Mouse (Mus musculus) activated CD4-positive, CD25-positive, alpha-beta regulatory T cell, adult 4 months (primary cell): ENCODE data around the gene Gm10134. TPM values are rescaled to one million over a fixed set of nuclear protein-coding genes. Genes with fewer than 3 reads are reported as not detected.
A peak's percentile ranks its signal among the peaks of the same experiment; 100 is the strongest.
"Not testable (repeated sequence)": the region's sequence is repeated elsewhere in the genome, so short reads cannot be mapped to it uniquely, and the experiment has no call there.

Experiments used
- ATAC-seq: one replicate; pipeline ENCODE4 v1.8.0; 2017
- polyA plus RNA-seq, 2 experiments: library from polyadenylated mRNA; unstranded; fragments of 100-300 nt; shearing (Covaris generic); gene quantifications; one replicate each; pipeline ENCODE4 v1.2.1; 2017

Gm10134 gene
- not detected for polyA plus RNA-seq

DNA sequence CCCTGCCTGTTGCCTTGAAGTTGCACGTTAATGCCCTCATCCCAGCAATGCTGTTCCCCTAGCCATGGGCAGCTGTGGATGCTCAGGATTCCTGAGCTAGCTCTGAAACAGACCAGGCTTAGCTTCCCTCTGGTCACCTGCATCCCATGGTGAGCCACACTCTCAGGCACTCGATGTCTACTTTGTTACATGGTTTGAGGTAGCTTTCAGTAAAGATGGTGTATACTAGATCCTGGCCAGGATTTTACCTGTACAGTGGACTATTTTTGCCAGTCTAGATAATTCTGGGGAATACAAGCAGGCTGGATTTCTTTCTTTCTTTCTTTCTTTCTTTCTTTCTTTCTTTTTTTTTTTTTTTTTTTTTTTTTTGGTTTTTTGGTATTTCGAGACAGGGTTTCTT is at the start of gene Gm10134:
Gene Gm10134 (plus strand): TSS at position 301 of the 400 bp plus-strand sequence.
- no peak for ATAC-seq

DNA sequence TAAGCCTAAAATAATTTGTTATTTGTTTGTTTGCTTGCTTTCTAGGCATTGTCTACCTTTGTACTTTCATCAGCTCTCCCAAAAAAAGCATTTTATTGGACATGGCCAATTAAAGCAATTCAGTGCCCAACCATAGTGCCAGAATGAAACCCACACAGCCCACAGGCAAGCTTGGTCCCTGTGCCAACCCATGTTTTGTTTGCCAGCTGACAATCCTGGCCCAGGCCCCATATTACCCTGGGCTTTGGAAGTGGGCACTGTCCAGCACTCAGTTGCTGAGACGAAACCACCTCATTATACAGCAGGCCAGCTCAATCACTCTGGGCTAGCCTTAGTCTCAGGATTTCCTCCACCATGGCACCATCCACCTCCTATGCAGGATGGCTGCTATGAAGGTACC is 49.3 kb upstream of the Gm10134 start:
- ATAC-seq, result no peak

DNA sequence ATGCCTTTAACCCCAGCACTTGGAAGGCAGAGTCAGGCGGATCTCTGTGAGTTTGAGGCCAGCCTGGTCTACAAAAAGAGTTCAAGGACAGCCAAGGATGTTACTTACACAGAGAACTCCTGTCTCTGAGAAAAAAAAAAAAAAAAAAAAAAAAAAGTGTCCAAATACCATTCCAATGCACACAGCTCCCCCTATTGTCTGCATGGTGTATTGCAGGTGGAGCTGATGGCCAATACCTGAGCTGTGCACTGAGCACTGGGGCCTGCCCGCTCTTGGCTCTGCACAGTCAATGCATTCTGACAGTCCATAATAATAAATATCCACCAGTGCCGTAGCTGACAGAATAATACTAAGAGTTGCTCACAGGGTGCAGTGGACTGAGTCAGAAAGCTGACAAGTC is 42.0 kb upstream of the Gm10134 start:
- no peak for ATAC-seq

DNA sequence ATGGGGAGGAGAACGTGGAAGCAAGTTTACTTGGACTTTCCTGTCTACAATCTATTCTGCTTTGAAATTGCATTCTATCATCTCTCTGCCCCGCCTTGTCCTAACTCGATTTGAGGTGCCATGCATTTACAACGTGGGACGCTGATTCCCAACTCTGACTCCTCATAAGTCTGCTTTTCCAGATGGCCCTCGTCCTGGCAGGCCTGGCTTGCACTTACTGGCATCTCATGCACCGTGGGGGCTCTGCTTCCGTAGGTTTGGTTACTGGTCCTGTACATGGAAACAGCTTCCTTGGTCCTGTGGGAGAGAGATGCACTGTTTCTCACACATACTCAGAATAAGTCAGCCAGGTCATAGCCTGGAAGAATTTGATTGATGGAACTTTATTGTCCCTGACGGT is 41.0 kb upstream of the Gm10134 start:
- no peak for ATAC-seq

DNA sequence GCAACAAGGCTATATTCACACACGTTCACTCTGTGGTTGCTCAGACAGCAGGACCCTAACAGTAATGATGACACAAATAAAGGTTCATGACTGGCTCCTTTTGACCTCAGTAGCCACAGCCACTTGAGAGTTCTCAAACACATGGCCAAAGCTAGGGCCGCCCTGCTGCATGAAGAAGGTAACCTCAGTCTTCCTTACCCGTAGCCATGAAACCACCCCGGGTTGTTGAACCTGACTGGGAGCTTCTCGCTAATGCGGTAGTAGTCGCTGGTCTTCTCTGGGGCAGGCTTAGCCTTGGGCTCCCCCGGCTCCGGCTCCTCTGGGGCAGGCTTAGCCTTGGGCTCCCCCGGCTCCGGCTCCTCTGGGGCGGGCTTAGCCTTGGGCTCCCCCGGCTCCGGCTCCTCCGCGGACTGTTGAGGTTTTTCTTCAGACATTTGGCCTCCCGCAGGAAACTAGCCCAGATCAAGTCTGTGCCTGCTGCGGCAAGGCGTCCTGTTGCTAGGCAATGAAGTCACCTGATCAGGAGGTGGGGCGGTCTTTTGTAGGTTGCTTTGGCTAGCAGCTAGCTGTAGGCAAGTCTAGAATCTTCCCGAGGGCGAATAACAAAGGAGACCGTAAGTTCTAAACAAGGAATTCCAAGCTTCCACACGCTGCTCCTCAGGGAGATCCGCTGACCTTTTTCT is 39.9 kb upstream of the Gm10134 start, which contains the start of gene 1700007K13Rik:
Gene 1700007K13Rik (minus strand): TSS at position 497 of the 683 bp plus-strand sequence.
- ATAC-seq, result peak; percentile 87

DNA sequence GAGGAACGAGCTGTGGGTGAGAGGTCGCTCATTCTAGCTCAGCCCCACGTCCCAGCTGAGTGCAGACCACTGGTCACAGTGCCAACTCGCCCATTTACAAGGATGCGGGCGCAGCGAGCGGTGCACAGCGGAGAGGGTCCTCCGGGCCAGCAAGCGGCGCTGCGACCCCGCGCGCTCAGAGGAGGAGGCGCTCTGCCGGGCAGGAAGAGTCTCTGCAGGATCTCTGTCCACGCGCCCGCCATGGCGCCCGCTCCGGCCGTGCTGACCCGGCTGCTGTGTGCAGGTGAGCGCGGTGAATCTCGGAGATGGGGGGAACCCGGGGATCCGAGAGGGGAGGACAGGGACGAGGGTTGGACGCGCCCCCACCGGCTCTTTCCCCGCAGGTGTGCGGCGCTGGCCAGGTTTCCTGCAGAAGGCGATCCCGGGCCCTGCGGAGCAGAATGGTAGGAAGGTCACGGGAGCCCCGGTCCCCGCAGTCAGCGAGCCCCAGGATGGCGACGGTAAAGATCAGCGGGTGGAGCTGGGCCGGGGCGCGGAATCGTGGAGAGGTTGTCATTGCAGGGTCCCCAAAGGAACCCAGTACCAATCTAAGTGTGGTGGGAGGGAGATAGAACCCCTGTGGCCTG is 37.9 kb upstream of the Gm10134 start, which contains the start of gene Mrps2:
Gene Mrps2 (plus strand): TSS at position 207 of the 626 bp plus-strand sequence.
- ATAC-seq, result peak; percentile 67

DNA sequence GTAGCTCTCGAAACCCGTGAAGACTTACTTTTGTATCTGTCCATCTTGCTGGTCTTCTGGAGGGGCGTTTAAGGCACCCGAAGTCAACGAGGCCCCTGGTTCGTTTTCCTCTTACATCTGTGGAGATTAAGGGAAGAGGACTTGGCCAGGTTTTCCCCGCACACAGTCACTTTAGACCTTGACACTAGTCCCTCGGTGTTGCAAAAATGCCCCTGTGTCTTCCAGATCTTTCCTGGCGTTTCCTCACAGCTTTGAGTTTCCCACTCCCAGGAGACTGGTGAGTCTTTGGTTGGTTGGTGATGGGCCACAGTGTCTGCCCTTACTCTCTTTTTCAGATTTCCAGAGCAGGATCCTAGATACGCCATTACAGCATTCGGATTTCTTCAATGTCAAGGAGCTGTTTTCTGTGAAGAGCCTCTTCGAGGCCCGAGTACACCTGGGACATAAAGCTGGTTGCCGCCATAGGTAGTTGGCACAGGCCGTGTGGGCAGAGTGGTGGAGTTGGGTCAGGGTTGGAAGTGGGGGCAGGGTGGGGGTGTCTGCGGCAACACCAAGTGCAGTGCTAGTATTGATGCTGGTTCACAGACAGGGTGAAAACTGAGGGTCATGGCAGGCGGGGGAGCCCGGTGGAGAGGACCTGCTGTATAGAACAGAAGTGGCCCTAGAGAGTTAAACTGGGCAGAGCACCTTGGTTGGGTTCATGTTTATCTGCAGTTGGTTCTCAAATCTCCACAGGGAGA is 37.2 kb upstream of the Gm10134 start:
- ATAC-seq, result no peak

DNA sequence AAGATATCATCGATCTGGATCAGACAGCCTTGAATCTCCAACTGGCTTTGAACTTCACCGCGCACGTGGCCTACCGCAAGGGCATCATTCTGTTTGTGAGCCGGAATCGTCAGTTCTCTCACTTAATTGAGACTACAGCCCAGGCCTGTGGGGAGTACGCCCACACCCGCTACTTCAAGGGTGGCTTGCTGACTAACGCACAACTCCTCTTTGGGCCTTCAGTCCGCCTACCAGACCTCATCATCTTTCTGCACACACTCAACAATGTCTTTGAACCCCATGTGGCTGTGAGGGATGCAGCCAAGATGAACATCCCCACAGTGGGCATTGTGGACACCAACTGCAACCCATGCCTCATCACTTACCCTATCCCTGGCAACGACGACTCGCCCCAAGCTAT is 36.4 kb upstream of the Gm10134 start:
- ATAC-seq, result no peak

DNA sequence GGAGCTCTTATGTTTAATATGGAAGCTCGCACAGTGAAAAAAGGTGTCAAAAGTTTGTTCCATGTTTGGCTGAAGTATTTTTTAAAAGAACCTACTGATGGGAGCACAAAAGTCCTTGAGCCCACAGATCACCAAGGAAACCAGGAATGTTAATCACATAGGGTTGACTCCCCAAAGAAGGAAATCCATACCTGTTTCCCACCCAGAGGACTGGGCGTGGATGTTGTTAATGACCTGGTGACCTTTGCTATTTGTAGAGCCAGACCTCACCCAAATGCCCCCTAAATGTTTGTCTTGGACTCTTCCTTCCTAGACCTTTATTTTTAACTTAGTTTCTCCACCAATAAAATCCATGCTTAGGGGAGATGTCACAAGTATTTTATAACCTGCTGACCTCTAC is 35.3 kb upstream of the Gm10134 start:
- ATAC-seq, result no peak

DNA sequence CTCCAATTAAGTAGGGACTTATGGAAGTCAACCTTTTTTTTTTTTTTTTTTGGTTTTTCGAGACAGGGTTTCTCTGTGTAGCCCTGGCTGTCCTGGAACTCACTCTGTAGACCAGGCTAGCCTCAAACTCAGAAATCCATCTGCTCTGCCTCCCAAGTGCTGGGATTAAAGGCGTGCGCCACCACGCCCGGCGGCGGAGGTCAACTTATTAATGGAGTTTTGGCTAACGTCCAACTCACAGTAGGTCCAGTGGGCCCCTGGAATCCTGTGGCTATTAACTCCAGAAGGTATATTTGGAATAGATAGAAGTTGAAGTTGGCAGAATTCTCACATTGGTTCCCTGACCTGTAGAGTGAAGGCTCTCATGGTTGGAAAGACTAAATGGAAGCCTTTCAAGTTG is 33.9 kb upstream of the Gm10134 start:
- ATAC-seq, result not testable (repeated sequence)

DNA sequence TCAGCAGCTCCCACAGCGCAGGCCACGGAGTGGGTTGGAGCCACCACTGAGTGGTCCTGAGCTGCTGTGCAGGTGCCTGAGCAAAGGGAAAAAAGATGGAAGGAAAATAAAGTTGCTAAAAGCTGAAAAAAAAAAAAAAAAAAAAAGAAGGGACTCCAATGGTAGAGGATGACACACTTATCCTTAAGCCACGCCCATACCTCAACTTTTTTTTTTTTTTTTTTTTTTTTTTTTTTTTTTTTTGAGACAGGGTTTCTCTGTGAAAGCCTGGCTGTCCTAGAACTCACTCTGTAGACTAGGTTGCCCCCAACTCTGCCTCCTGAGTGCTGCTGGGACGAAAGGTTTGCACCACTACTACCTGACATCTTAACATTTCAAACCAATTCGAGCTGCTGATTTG is 27.9 kb upstream of the Gm10134 start:
- ATAC-seq, result not testable (repeated sequence)

DNA sequence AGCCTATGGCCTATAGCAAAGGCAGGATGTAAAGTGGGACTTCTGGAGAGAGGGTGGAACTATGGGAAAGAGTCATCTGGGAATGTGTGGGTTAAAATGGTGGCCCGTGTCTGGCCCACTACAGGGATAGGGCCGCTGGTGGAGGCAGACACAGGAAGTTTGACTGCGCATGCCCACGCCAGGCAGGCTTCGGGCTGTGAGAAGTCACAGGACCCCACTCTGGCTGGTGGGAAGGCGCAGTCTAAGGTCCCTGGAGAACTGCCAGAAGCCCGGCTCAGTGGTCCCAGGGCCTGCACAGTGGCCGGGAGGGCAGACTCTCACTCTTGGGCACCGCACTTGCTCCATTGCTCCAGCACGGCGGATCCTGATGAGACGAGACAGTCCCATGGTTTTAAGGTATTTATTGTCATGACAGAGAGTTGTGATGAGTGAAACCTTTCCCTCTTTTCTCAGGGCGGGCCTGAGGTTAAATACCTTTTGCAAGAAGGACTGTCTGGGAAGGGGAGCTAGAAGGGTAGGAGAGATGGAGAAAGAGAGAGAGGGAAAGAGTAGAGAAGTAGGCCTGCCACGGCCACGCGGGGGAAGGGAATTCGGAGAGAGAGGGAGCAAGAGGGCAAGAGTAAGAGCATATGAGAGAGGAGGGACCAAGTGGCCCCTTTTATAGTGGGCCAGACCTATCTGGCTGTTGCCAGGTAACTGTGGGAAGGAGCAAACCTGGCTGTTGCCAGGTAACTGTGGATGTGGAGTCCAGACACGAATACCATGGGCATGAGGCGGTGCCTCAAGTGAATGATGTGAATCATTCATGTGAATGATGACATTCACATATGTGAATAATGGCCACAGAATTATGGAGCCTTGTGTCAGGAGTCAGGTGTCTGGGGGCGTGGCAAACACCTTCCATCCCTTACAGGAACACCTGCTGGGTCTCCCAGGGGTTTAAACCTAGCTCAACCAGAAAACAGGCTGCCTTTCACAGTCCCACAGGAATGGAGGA is 26.4 kb upstream of the Gm10134 start:
- no peak for ATAC-seq

DNA sequence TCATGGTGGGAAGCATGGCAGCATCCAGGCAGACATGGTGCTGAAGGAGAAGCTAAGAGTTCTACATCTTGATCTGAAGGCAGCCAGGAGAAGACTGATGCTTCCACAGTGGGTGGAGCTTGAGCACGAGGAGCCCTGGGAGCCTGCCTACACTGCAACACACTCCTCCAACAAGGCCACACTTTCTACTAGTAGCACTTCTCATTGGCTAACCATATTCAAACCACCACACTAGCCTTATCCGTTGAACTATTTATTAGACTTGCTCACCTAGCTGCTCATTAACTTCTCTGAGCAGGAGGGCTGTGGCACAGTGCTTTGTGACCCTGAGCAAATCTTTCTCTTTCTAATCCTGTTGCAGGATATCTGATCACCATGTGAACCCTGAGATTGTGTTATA is 22.0 kb upstream of the Gm10134 start:
- no peak for ATAC-seq

DNA sequence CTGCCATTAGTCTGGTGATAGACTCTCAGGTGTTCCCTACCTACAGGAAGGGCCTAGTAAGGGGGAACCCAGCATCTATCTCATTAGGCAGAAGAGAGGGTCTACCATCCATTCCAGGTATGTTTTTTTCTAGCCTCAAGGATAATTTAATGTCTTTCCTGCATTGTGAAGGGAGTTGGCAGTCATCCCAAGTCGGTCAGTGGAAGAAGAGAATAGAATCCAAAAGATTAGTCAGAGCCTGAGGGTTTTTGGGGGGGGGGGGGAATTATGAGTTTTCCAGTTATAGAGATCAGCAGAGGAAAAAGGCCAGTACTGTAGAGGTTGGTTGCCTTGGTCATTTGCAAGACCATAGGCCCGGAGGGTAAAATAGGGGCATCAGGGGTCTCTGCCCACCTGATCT is 11.4 kb upstream of the Gm10134 start:
- no peak for ATAC-seq

DNA sequence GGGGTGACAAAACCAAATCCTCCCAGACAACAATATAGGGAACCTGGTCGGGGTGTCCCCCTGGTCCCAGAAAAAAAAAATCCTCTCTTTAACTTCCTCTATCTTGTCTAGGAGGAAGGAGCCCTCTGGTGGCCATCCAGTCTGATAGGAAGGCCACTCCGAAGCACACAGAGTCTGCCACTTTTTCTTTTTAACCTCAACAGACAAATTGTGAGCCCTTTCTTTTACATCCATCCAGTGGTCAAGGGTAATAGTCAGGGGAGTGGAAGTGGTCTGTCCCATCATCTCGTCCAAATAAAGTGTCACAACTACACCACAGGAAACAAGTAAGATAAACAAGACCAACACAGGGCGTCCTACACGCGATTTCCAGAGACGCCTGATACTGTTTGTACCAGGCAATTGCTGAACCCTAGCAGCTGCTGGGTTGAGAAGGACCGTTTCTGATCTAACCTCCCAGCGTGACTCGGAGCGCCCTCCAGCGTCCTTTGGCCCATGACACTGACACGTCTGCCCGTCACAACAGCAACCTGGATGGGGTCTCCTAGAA is 10.6 kb upstream of the Gm10134 start:
- no peak for ATAC-seq

DNA sequence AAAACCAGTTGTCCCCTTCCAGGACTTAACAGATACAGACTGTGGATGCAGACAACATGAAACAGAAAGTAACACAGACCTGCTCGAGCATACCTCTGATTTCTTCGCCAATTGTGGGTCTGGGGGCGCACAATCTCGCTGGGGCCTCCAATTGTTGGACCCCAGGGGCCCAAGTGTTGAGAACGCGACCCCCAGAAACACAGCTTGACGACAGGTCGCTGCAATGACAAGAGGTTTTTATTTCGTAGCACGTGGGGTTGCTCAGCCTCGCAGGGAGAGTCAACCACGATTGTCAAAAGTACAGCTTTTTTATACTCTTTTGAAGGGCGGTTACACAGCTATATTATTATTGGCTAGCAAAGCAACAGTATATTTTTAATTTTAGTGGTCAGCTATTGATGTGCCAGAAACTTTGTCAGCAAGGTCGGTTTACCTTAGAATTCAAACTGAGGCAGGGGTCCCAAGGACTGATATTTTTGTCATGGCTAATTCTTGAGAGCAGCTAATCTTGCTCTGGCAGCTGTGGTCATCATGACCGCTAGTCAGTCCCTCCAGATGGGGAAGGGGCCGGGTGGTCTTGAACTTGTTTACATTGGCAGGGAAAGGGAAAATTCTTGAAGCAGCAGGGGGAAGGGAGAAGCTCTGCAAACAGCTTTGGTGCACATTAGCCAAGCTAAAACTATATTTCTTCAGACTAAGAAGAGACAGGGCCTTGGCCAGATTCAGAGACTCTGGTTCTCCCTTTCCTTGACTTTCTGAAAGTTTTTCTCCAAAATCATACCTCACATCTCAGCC is 9.9 kb upstream of the Gm10134 start:
- ATAC-seq, result no peak

DNA sequence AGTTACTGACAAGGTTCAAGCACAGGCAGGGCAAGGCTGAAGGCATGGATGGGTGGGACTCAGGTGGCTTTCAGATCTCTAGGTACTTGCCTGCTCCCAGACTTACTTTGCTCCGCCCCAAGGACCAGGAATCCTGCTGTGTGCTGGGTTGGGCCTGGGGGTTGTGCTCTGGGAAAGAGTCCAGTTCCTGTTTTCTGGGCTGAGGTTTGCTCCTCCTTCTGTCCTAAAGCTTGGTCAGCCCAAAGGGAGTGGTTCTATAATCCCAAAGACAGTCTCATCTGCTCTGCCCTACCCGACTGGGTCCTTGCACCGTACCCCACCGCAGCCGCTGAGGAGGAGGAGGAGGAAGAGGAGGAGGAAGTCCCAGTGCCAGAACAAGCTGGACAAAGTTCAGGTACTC is 9.2 kb upstream of the Gm10134 start, which contains the start of gene Gbgt1:
Gene Gbgt1 (plus strand): TSS at position 221 of the 400 bp plus-strand sequence.
- no peak for ATAC-seq

DNA sequence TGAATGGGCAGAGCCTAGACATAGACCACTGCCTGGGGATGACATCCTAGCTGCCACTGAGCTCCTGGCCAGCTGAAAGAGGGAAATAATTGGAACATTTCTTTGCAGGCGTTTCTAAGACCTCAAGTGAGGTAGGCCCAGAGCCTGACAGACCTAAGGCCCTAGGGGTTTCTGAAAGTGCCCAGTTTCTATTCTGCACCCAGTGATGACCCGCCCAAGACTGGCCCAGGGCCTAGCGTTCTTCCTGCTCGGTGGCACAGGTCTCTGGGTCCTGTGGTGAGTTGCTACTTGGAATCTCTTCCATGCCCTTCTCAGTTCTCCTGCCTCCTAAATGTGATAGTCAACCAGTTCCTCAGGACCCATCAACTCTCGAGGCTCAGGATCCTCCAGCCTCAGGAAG is 8.3 kb upstream of the Gm10134 start:
- no peak for ATAC-seq

DNA sequence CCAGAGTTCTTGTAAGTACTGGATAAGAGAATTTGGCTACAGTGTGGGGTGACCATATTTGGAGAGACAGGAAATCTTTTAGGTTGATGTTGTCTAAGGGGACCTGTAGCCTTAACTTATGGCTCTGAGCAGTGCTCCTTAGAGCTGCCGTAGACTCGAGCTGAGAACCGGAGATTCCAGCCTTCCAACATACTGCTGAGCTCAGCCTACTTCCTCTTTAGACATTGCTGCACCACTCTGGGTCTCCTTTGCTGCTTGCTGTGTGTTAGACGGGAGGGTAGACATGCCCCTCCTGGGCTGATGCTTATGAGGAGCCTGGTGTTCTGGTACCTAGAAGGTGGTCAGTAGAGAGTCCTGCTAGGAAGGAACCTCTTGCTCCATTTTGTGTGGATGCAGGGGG is 7.5 kb upstream of the Gm10134 start:
- ATAC-seq, result no peak

DNA sequence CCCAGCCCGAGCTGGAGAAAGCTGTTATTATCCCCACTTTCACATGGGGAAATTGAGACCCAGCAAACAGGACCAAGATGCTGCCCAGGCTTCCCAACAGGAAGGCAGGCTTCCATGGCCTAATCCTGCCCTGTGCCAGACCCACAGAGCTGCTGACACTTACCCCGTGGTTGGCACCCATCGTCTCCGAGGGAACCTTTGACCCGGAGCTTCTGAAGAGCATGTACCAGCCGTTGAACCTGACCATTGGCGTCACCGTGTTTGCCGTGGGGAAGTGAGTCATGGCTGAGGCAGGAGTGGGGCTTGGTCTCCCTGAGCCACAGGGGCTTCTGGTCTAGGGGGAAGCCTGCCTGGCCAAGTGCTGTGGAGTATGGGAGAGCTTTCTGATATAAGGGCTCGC is 2.9 kb upstream of the Gm10134 start:
- no peak for ATAC-seq

DNA sequence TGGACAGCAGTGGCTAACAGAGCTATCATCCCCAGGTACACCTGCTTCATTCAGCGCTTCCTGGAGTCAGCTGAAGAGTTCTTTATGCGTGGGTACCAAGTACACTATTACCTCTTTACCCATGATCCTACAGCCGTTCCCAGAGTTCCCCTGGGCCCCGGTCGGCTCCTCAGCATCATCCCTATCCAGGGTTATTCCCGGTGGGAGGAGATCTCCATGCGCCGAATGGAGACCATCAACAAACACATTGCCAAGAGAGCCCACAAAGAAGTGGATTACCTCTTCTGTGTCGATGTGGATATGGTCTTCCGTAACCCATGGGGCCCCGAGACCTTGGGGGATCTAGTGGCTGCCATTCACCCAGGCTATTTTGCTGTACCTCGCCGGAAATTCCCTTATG is 1.2 kb upstream of the Gm10134 start:
- ATAC-seq, result no peak
